Mouse (Mus musculus): ENCODE measurements at regions not wholly inside any gene's neighbourhood (a gene's known extent, or its start where the extent isn't known, plus 50 kb on each side); places are given as distances from the start of the nearest gene placed in this dataset.

GRCm38 (mm10) chr15:62812026-62812425 lies 1033.0 kb downstream of the Gsdmc2 start:
- no peak for TF ChIP-seq CTCF (IDR thresholded peaks at IDR 0.05)
- DNase-seq, result no peak
- no peak overlapping the region for H3K27ac ChIP-seq

DNA sequence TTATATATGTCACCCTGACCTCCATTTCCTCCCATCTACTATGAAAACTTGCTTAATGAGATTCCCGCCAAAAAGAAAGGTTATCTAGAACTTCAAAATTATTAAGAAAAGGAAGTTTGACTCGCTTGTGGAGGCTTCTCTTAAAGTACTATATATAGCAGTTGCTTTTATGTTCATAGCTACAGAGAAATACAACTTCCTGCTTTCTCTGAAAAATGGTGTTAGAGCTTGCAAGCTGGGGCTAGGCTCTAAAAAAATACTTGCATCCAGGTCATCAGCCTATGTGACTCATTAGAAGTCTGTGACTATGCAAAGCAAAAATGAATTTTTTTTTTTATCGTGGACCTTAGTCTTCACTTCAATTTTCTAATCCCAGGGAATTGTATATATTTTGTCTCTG lies 1035.7 kb downstream of the Gsdmc2 start:
- TF ChIP-seq CTCF (IDR thresholded peaks at IDR 0.05), result no peak
- intact Hi-C loops (cut with DNase I), result loop anchor here (10.0 kb wide), 2 partner anchors 305 to 515 kb away; no protein-coding TSS in a partner anchor
- no peak overlapping the region for H3K4me3 ChIP-seq
- H3K27ac ChIP-seq, result no peak overlapping the region
- DNase-seq, result no peak

More at GRCm38 (mm10) chr15:62812026-62812425, 1033.0 kb downstream of the Gsdmc2 start:
- H3K4me3 ChIP-seq, result no peak overlapping the region
- intact Hi-C loops (cut with DNase I), result no loop called here

GRCm38 (mm10) chr15:62808087-62808808 lies 1036.7 kb downstream of the Gsdmc2 start:
- Histone ChIP-seq H3K27ac (no peak overlapping the region), H3K4me3 (no peak overlapping the region)
- intact Hi-C loops (cut with DNase I), result loop anchor here (10.0 kb wide), 2 partner anchors 303 to 513 kb away; no protein-coding TSS in a partner anchor
- no peak for TF ChIP-seq CTCF (IDR thresholded peaks at IDR 0.05)
- no peak for DNase-seq

GRCm38 (mm10) chr15:62807364-62807763 lies 1037.6 kb downstream of the Gsdmc2 start:
- Histone ChIP-seq H3K4me3 (no peak overlapping the region), H3K27ac (no peak overlapping the region)
- no peak for TF ChIP-seq CTCF (IDR thresholded peaks at IDR 0.05)
- intact Hi-C loops (cut with DNase I), result loop anchor here (10.0 kb wide), 2 partner anchors 303 to 513 kb away; no protein-coding TSS in a partner anchor
- DNase-seq, result no peak

DNA sequence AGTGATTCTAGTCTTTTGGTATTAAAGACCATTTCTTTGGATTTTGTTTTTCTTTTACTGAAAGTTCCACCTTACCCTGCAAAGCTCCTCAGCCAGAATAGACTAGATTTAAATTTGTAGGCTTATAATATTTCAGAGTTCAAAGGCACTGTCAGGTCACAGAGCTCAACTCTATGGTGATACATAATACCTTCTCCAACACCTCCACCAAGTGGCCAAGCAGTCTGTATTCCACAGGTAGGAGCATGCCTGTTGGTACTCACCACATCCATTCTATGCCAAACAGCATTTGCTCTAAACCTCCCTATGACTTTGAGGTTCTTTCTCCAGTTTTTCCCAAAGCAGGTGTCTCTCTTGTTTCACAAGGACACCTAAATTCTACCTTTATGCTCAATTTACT lies 1042.2 kb downstream of the Gsdmc2 start:
- H3K4me3 ChIP-seq, result no peak overlapping the region
- peak; percentile 22 for DNase-seq
- TF ChIP-seq CTCF (IDR thresholded peaks at IDR 0.05), result peak; percentile 58
- intact Hi-C loops (cut with DNase I), result loop anchor here (2.0 to 10.0 kb wide), 4 partner anchors 204 to 816 kb away; no protein-coding TSS in a partner anchor
- H3K27ac ChIP-seq, result peak overlapping the region; percentile 65

- no peak overlapping the region for H3K27ac ChIP-seq
- peak; percentile 24 for DNase-seq
- no peak for TF ChIP-seq CTCF (IDR thresholded peaks at IDR 0.05)
- intact Hi-C loops (cut with DNase I), result no loop called here
- H3K4me3 ChIP-seq, result no peak overlapping the region
Observed at GRCm38 (mm10) chr15:62798731-62799130, 1046.2 kb downstream of the Gsdmc2 start.

DNA sequence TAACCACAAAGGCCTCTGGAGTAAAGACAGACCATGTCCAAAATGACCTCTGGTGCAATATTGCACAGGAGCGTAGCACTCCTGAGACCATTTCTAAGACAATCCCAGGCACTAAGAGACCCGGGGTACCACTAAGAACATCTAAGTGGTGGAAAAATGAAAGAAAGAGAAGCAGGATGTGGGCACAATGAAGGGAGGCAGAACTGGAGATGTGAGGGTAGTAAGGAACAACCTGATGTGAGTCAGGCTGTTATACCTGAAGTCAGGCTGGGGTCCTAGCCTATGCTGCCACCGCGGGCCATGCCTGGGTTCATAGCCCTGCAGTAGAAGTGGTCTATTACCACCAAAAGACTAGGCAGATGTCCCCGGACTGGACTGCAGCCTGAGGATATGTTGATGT lies 1051.4 kb downstream of the Gsdmc2 start:
- H3K27ac ChIP-seq, result no peak overlapping the region
- TF ChIP-seq CTCF (IDR thresholded peaks at IDR 0.05), result no peak
- intact Hi-C loops (cut with DNase I), result no loop called here
- DNase-seq, result no peak
- H3K4me3 ChIP-seq, result no peak overlapping the region

- no peak for DNase-seq
- intact Hi-C loops (cut with DNase I), result no loop called here
- TF ChIP-seq CTCF (IDR thresholded peaks at IDR 0.05), result no peak
Observed at GRCm38 (mm10) chr15:62792084-62792483, 1052.9 kb downstream of the Gsdmc2 start.

DNA sequence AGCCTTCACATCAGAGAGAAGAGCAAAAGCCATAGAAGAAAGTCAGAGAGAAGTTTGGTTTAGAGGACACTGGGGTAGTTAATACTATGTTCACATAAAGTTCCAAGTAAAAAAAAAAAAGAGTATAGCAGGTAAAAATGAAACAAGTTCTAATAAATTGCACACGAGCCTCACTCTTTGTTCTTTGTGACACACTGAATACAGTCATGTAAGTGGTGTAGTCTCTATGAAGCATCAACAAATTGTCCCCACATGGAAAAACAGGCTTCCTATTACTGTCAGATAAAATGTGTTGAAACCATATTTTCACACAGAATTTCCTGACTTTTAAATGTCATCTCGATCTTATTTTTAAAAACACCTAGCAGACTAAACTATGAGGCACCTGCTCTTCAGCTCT lies 1057.2 kb downstream of the Gsdmc2 start:
- intact Hi-C loops (cut with DNase I), result no loop called here

More at GRCm38 (mm10) chr15:62792084-62792483, 1052.9 kb downstream of the Gsdmc2 start:
- Histone ChIP-seq H3K27ac (no peak overlapping the region), H3K4me3 (no peak overlapping the region)

GRCm38 (mm10) chr15:62786315-62786714 lies 1058.7 kb downstream of the Gsdmc2 start:
- no peak overlapping the region for H3K4me3 ChIP-seq
- DNase-seq, result no peak
- no peak for TF ChIP-seq CTCF (IDR thresholded peaks at IDR 0.05)
- intact Hi-C loops (cut with DNase I), result no loop called here
- H3K27ac ChIP-seq, result no peak overlapping the region

More for the DNA sequence above, 1057.2 kb downstream of the Gsdmc2 start:
- Histone ChIP-seq H3K27ac (no peak overlapping the region), H3K4me3 (no peak overlapping the region)
- no peak for TF ChIP-seq CTCF (IDR thresholded peaks at IDR 0.05)
- no peak for DNase-seq

DNA sequence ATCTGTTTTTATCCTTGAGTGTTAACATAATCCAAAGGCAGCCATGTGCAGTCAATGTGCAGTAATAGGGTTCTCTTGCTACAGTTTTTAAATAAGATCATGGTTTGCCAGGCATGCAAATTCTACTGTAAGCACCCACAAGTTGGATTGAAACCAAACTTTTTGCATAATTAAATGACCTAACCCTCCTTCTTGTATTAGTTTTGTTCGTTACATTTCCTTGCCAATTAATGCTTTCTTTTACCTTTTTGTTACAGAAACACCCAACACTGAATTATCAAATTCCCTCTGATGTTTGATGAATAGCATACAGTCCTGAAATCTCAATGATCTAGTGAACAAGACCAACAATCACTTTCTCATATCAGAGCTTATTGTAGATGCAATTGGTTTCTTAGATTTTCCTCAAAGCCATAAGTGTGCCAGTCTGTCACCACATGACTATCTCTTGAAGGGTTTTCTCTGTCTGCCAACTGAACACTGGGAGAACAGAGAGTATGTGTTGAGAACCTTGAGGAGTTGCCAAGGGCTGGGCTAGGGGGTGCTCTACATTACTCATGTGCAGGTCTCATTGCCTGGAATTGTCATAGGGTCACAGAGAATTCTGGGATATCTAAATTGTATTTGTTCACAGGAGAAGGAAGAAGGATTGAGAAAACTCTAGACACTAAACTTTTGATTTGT lies 1060.4 kb downstream of the Gsdmc2 start:
- intact Hi-C loops (cut with DNase I), result no loop called here
- DNase-seq, result no peak
- Histone ChIP-seq H3K27ac (no peak overlapping the region), H3K4me3 (no peak overlapping the region)
- TF ChIP-seq CTCF (IDR thresholded peaks at IDR 0.05), result no peak

GRCm38 (mm10) chr15:62778899-62779298 lies 1066.1 kb downstream of the Gsdmc2 start:
- Histone ChIP-seq H3K4me3 (no peak overlapping the region), H3K27ac (no peak overlapping the region)
- no peak for TF ChIP-seq CTCF (IDR thresholded peaks at IDR 0.05)
- intact Hi-C loops (cut with DNase I), result no loop called here
- no peak for DNase-seq

- no peak for TF ChIP-seq CTCF (IDR thresholded peaks at IDR 0.05)
- intact Hi-C loops (cut with DNase I), result no loop called here
- no peak overlapping the region for H3K27ac ChIP-seq
- DNase-seq, result no peak
- H3K4me3 ChIP-seq, result no peak overlapping the region
Observed at GRCm38 (mm10) chr15:62752686-62753085, 1092.3 kb downstream of the Gsdmc2 start.
